Mouse (Mus musculus) brown adipose tissue, adult 24 weeks (tissue): ENCODE results near the gene B430306N03Rik. TPM values are rescaled to one million over a fixed set of nuclear protein-coding genes. Genes with fewer than 3 reads are reported as not detected.
"Not testable (repeated sequence)": the region's sequence is repeated elsewhere in the genome, so short reads cannot be mapped to it uniquely, and the experiment has no call there.

Experiments used
- H3K27ac ChIP-seq: fragments of 200-500 bp; replicated peaks from 2 replicates; pipeline ENCODE4 v1.5.1; 2012; ENCODE audit warnings: low read depth, mild to moderate bottlenecking, low read length
- H3K4me1 ChIP-seq: fragments of 200-500 bp; 2 replicates; pipeline ENCODE4 v1.6.1; 2012; ENCODE audit warnings: low read length, mixed read lengths; ENCODE audit not compliant: control insufficient read depth, insufficient read depth, insufficient read length
- H3K4me3 ChIP-seq: fragments of 200-500 bp; 2 replicates; pipeline ENCODE4 v1.5.1; 2012; ENCODE audit warnings: low read depth, mild to moderate bottlenecking, low read length, moderate library complexity; ENCODE audit not compliant: insufficient read depth
- polyA plus RNA-seq: library from polyadenylated mRNA; stranded (reverse); fragments of >200 nt; gene quantifications from 2 replicates; pipeline ENCODE4 v1.2.4, GENCODE M21; 2012; ENCODE audit not compliant: missing spikeins, insufficient read depth, insufficient read length

B430306N03Rik gene
- not detected in 2 replicates for polyA plus RNA-seq

- not testable (repeated sequence) for H3K4me3 ChIP-seq, H3K4me1 ChIP-seq, H3K27ac ChIP-seq
Observed at GRCm38 (mm10) chr17:48315905-48316579, at the start of gene B430306N03Rik. Gene B430306N03Rik (plus strand): TSS chr17:48316141.

- Histone ChIP-seq H3K4me3 (no peak overlapping the region), H3K27ac (no peak overlapping the region), H3K4me1 (no peaks in the 10 kb centered on the region)
Observed at GRCm38 (mm10) chr17:48266610-48267304, 49.2 kb upstream of the B430306N03Rik start.

GRCm38 (mm10) chr17:48267591-48267990 lies 48.4 kb upstream of the B430306N03Rik start:
- Histone ChIP-seq H3K4me3 (no peak overlapping the region), H3K4me1 (no peaks in the 10 kb centered on the region), H3K27ac (no peak overlapping the region)

- H3K4me1 ChIP-seq, result no peaks in the 10 kb centered on the region
- H3K27ac ChIP-seq, result no peak overlapping the region
- H3K4me3 ChIP-seq, result no peak overlapping the region
Observed at GRCm38 (mm10) chr17:48268276-48268675, 47.7 kb upstream of the B430306N03Rik start.

GRCm38 (mm10) chr17:48269833-48270232 lies 46.1 kb upstream of the B430306N03Rik start:
- no peaks in the 10 kb centered on the region for H3K4me1 ChIP-seq
- no peak overlapping the region for H3K27ac ChIP-seq
- H3K4me3 ChIP-seq, result no peak overlapping the region

- H3K4me1 ChIP-seq, result no peaks in the 10 kb centered on the region
- H3K27ac ChIP-seq, result no peak overlapping the region
- no peak overlapping the region for H3K4me3 ChIP-seq
Observed at GRCm38 (mm10) chr17:48272158-48272557, 43.8 kb upstream of the B430306N03Rik start.

- no peaks in the 10 kb centered on the region for H3K4me1 ChIP-seq
Observed at GRCm38 (mm10) chr17:48272598-48272997, 43.3 kb upstream of the B430306N03Rik start.

GRCm38 (mm10) chr17:48274098-48274497 lies 41.8 kb upstream of the B430306N03Rik start:
- no peak overlapping the region for H3K4me3 ChIP-seq
- no peaks in the 10 kb centered on the region for H3K4me1 ChIP-seq
- no peak overlapping the region for H3K27ac ChIP-seq

More at GRCm38 (mm10) chr17:48272598-48272997, 43.3 kb upstream of the B430306N03Rik start:
- Histone ChIP-seq H3K27ac (no peak overlapping the region), H3K4me3 (no peak overlapping the region)

- no peaks in the 10 kb centered on the region for H3K4me1 ChIP-seq
Observed at GRCm38 (mm10) chr17:48274885-48275284, 41.1 kb upstream of the B430306N03Rik start.

GRCm38 (mm10) chr17:48275736-48276135 lies 40.2 kb upstream of the B430306N03Rik start:
- Histone ChIP-seq H3K4me3 (no peak overlapping the region), H3K27ac (no peak overlapping the region), H3K4me1 (no peaks in the 10 kb centered on the region)

More at GRCm38 (mm10) chr17:48274885-48275284, 41.1 kb upstream of the B430306N03Rik start:
- Histone ChIP-seq H3K27ac (no peak overlapping the region), H3K4me3 (no peak overlapping the region)

- H3K27ac ChIP-seq, result no peak overlapping the region
- no peak overlapping the region for H3K4me3 ChIP-seq
- no peaks in the 10 kb centered on the region for H3K4me1 ChIP-seq
Observed at GRCm38 (mm10) chr17:48278381-48278780, 37.6 kb upstream of the B430306N03Rik start.

GRCm38 (mm10) chr17:48279002-48279401 lies 36.9 kb upstream of the B430306N03Rik start:
- Histone ChIP-seq H3K4me3 (no peak overlapping the region), H3K4me1 (no peaks in the 10 kb centered on the region), H3K27ac (no peak overlapping the region)

- Histone ChIP-seq H3K4me1 (no peaks in the 10 kb centered on the region), H3K27ac (no peak overlapping the region), H3K4me3 (no peak overlapping the region)
Observed at GRCm38 (mm10) chr17:48280943-48281738, 34.8 kb upstream of the B430306N03Rik start.

GRCm38 (mm10) chr17:48281739-48282085 lies 34.2 kb upstream of the B430306N03Rik start:
- Histone ChIP-seq H3K27ac (no peak overlapping the region), H3K4me3 (no peak overlapping the region), H3K4me1 (no peaks in the 10 kb centered on the region)

GRCm38 (mm10) chr17:48286765-48287164 lies 29.2 kb upstream of the B430306N03Rik start:
- H3K4me1 ChIP-seq, result no peaks in the 10 kb centered on the region
- no peak overlapping the region for H3K27ac ChIP-seq
- H3K4me3 ChIP-seq, result no peak overlapping the region
